Mouse (Mus musculus) limb, embryonic 11.5 days (tissue): ENCODE results near the gene Mpped1. TPM values are rescaled to one million over a fixed set of nuclear protein-coding genes. Genes with fewer than 3 reads are reported as not detected.

ENCODE experiments used
- ATAC-seq: fragments of 200-750 bp; cut with Nextera tagmentation; 2 replicates; pipeline ENCODE4 v1.8.0; 2017; ENCODE audit warnings: low read depth; ENCODE audit not compliant: insufficient number of reproducible peaks, low FRiP score, low TSS enrichment
- DNase-seq: peaks from one replicate; pipeline ENCODE4 v3.0.0-alpha.2; 2015; ENCODE audit warnings: low spot score
- H3K27ac ChIP-seq: fragments of 300-500 bp; sonication (generic); replicated peaks from 2 replicates; pipeline ENCODE4 v1.5.1; 2014; ENCODE audit warnings: low read depth, mild to moderate bottlenecking, low read length
- H3K27me3 ChIP-seq: fragments of 300-500 bp; sonication (generic); 2 replicates; pipeline ENCODE4 v1.6.1; 2014; ENCODE audit warnings: mild to moderate bottlenecking, low read length, mixed read lengths; ENCODE audit not compliant: control insufficient read depth, insufficient read depth
- H3K36me3 ChIP-seq: fragments of 300-500 bp; sonication (generic); 2 replicates; pipeline ENCODE4 v1.6.1; 2014; ENCODE audit warnings: mild to moderate bottlenecking, low read length, moderate library complexity, mixed read lengths; ENCODE audit not compliant: control insufficient read depth, insufficient read depth
- H3K4me1 ChIP-seq: fragments of 300-500 bp; sonication (generic); 2 replicates; pipeline ENCODE4 v1.6.1; 2014; ENCODE audit warnings: low read length, mixed read lengths; ENCODE audit not compliant: control insufficient read depth, insufficient read depth
- H3K4me2 ChIP-seq: fragments of 300-500 bp; sonication (generic); 2 replicates; pipeline ENCODE4 v1.6.1; 2014; ENCODE audit warnings: low read depth, mild to moderate bottlenecking, moderate library complexity; ENCODE audit not compliant: severe bottlenecking
- H3K4me3 ChIP-seq: fragments of 300-500 bp; sonication (generic); 2 replicates; pipeline ENCODE4 v1.5.1; 2014; ENCODE audit warnings: low read depth, low read length
- H3K9ac ChIP-seq: fragments of 300-500 bp; sonication (generic); 2 replicates; pipeline ENCODE4 v1.6.1; 2014; ENCODE audit warnings: mild to moderate bottlenecking, low read length
- H3K9me3 ChIP-seq: fragments of 300-500 bp; sonication (generic); 2 replicates; pipeline ENCODE4 v1.6.1; 2016; ENCODE audit warnings: low read length; ENCODE audit not compliant: control insufficient read depth
- WGBS: fragments of 180-500 bp; shearing (Covaris S2); extraction: QIAGEN DNeasy Blood & Tissue Kit; methylation state at CpG from one replicate; pipeline ENCODE4 v1.1.7; 2014; 5-methylcytosine and 5-hydroxymethylcytosine counted together
- polyA plus RNA-seq: library from polyadenylated mRNA; unstranded; fragments of >200 nt; fragmentation: Nextera tagmentation; extraction: Ambion mirVana; gene quantifications from 2 replicates; pipeline ENCODE4 v1.2.1, GENCODE M21; 2014

The Mpped1 gene
- polyA plus RNA-seq, 1 experiment from 2014 or later = 4.3 TPM

GRCm38 (mm10) chr15:83877898-83878297 is 98.6 kb downstream of the Mpped1 start:
- Histone ChIP-seq H3K9me3 (no peaks in the 10 kb centered on the region), H3K4me2 (no peak overlapping the region), H3K4me1 (no peaks in the 10 kb centered on the region), H3K27ac (no peak overlapping the region), H3K4me3 (no peak overlapping the region), H3K27me3 (no peaks in the 10 kb centered on the region), H3K36me3 (no peaks in the 10 kb centered on the region), H3K9ac (no peak overlapping the region)
- ATAC-seq = no peak
- DNase-seq = no peak
- 85% methylated on average over 2 of the region's 2 CpGs for WGBS

GRCm38 (mm10) chr15:83879845-83880244 is 100.6 kb downstream of the Mpped1 start:
- ATAC-seq = no peak
- no peaks in the 10 kb centered on the region for H3K27me3 ChIP-seq
- H3K27ac ChIP-seq = no peak overlapping the region
- H3K4me2 ChIP-seq = no peak overlapping the region
- 24% methylated on average over 5 of the region's 5 CpGs for WGBS
- H3K4me3 ChIP-seq = no peak overlapping the region
- no peak overlapping the region for H3K9ac ChIP-seq
- H3K9me3 ChIP-seq = no peaks in the 10 kb centered on the region
- DNase-seq = peak; percentile 91
- H3K36me3 ChIP-seq = no peaks in the 10 kb centered on the region
- no peaks in the 10 kb centered on the region for H3K4me1 ChIP-seq

GRCm38 (mm10) chr15:83883821-83884220 is 104.6 kb downstream of the Mpped1 start:
- 94% methylated on average over 8 of the region's 8 CpGs for WGBS
- Histone ChIP-seq H3K9me3 (no peaks in the 10 kb centered on the region), H3K36me3 (no peaks in the 10 kb centered on the region), H3K4me3 (no peak overlapping the region), H3K9ac (no peak overlapping the region), H3K4me2 (no peak overlapping the region), H3K4me1 (no peaks in the 10 kb centered on the region), H3K27ac (no peak overlapping the region), H3K27me3 (no peaks in the 10 kb centered on the region)
- DNase-seq = no peak
- ATAC-seq = no peak

- H3K4me1 ChIP-seq = no peaks in the 10 kb centered on the region
- no peaks in the 10 kb centered on the region for H3K9me3 ChIP-seq
- no peak for DNase-seq
- no peak for ATAC-seq
- H3K4me2 ChIP-seq = no peak overlapping the region
- no peaks in the 10 kb centered on the region for H3K27me3 ChIP-seq
- no peaks in the 10 kb centered on the region for H3K36me3 ChIP-seq
- WGBS = 87% methylated on average over 9 of the region's 9 CpGs
- no peak overlapping the region for H3K9ac ChIP-seq
- no peak overlapping the region for H3K4me3 ChIP-seq
- no peak overlapping the region for H3K27ac ChIP-seq
Measured at GRCm38 (mm10) chr15:83884291-83884690, 105.0 kb downstream of the Mpped1 start.

GRCm38 (mm10) chr15:83892871-83893270 is 113.6 kb downstream of the Mpped1 start:
- no peaks in the 10 kb centered on the region for H3K27me3 ChIP-seq

GRCm38 (mm10) chr15:83894261-83894660 is 115.0 kb downstream of the Mpped1 start:
- ATAC-seq (no peak), DNase-seq (no peak)
- Histone ChIP-seq H3K36me3 (no peaks in the 10 kb centered on the region), H3K4me2 (no peak overlapping the region), H3K9ac (no peak overlapping the region), H3K27me3 (no peaks in the 10 kb centered on the region), H3K4me3 (no peak overlapping the region), H3K27ac (no peak overlapping the region), H3K4me1 (no peaks in the 10 kb centered on the region), H3K9me3 (no peaks in the 10 kb centered on the region)
- 77% methylated on average over 7 of the region's 7 CpGs for WGBS

More at GRCm38 (mm10) chr15:83892871-83893270, 113.6 kb downstream of the Mpped1 start:
- WGBS = 86% methylated on average over 15 of the region's 15 CpGs
- H3K9me3 ChIP-seq = no peaks in the 10 kb centered on the region
- ATAC-seq (no peak), DNase-seq (no peak)
- no peaks in the 10 kb centered on the region for H3K36me3 ChIP-seq
- H3K4me1 ChIP-seq = no peaks in the 10 kb centered on the region
- no peak overlapping the region for H3K4me3 ChIP-seq
- no peak overlapping the region for H3K27ac ChIP-seq
- H3K4me2 ChIP-seq = no peak overlapping the region
- no peak overlapping the region for H3K9ac ChIP-seq

GRCm38 (mm10) chr15:83896011-83896410 is 116.7 kb downstream of the Mpped1 start:
- H3K9ac ChIP-seq = no peak overlapping the region
- 53% methylated on average over 9 of the region's 9 CpGs for WGBS
- no peak overlapping the region for H3K4me2 ChIP-seq
- DNase-seq = no peak
- H3K36me3 ChIP-seq = no peaks in the 10 kb centered on the region
- no peak overlapping the region for H3K27ac ChIP-seq
- H3K9me3 ChIP-seq = no peaks in the 10 kb centered on the region
- H3K4me1 ChIP-seq = no peaks in the 10 kb centered on the region
- no peak for ATAC-seq
- H3K4me3 ChIP-seq = no peak overlapping the region
- H3K27me3 ChIP-seq = no peaks in the 10 kb centered on the region

- no peak for ATAC-seq
- WGBS = 72% methylated on average over 9 of the region's 9 CpGs
Measured at GRCm38 (mm10) chr15:83897286-83897685, 118.0 kb downstream of the Mpped1 start.

GRCm38 (mm10) chr15:83906472-83906871 is 127.2 kb downstream of the Mpped1 start:
- Histone ChIP-seq H3K4me3 (no peak overlapping the region), H3K9ac (no peak overlapping the region), H3K27me3 (no peaks in the 10 kb centered on the region), H3K27ac (no peak overlapping the region), H3K4me1 (no peaks in the 10 kb centered on the region), H3K4me2 (no peak overlapping the region), H3K36me3 (no peaks in the 10 kb centered on the region), H3K9me3 (no peaks in the 10 kb centered on the region)
- 92% methylated on average over 13 of the region's 13 CpGs for WGBS
- DNase-seq (no peak), ATAC-seq (no peak)

More at GRCm38 (mm10) chr15:83897286-83897685, 118.0 kb downstream of the Mpped1 start:
- H3K9me3 ChIP-seq = no peaks in the 10 kb centered on the region
- no peak overlapping the region for H3K27ac ChIP-seq
- H3K4me1 ChIP-seq = no peaks in the 10 kb centered on the region
- H3K27me3 ChIP-seq = no peaks in the 10 kb centered on the region
- no peak overlapping the region for H3K4me2 ChIP-seq
- no peak overlapping the region for H3K4me3 ChIP-seq
- no peak for DNase-seq
- H3K36me3 ChIP-seq = no peaks in the 10 kb centered on the region
- no peak overlapping the region for H3K9ac ChIP-seq
